Mouse (Mus musculus): Measurements from ENCODE around the gene Plxna2. TPM values are rescaled to one million over a fixed set of nuclear protein-coding genes. Genes with fewer than 3 reads are reported as not detected.

Gene Plxna2
- total and polyA plus RNA-seq, 3 experiments: under 0.01 to 0.03 TPM; not detected in 1

DNA sequence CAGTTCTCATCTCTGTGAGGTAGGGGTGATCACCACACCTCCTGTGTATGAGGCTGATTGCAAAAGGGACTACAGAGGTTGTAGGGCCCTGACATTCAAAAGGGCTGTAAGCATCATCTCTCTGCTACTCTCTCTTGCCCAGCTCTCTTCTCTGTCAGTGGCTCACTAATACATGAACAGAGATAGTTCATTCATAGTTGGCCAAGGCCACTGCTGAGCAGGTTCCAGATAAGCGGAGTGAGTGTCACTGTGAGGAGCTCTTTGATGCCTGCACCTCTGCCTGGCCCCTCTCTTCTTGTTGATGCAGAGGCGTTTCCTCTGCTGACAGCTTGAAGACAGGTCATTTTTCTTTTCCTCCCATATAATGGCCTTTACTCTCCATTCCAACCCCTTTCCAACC, 62.1 kb downstream of the Plxna2 start:
- TF ChIP-seq USF2 (IDR thresholded peaks at IDR 0.05; ENCODE audit: borderline replicate concordance in 1 of 2, insufficient read depth in 1 of 2, low read depth in 1 of 2, low read length in 2 of 2): no peak
- no peak for TF ChIP-seq KAT2A (conservative IDR thresholded peaks at IDR 0.05; ENCODE audit: low read depth, low read length)
- TF ChIP-seq NRF1 (IDR thresholded peaks at IDR 0.05; ENCODE audit: insufficient read depth, low read depth, low read length, poor library complexity, severe bottlenecking): no peak
- TF ChIP-seq BHLHE40 (IDR thresholded peaks at IDR 0.05; ENCODE audit: borderline replicate concordance, low read depth, low read length): no peak
- TF ChIP-seq ZNF384 (IDR thresholded peaks at IDR 0.05; ENCODE audit: low read depth, low read length): no peak
- no peak for DNase-seq (ENCODE audit: low read depth, low spot score)
- no peak overlapping the region for H3K27ac ChIP-seq (ENCODE audit: control insufficient read depth, low read depth, low read length)
- H3K4me3 ChIP-seq (ENCODE audit: control insufficient read depth in 1 of 2, insufficient read depth in 1 of 2, low read depth in 2 of 2, low read length in 2 of 2): no peak overlapping the region
- peaks cover 9 to 10% of the 10 kb centered on the region in 2 experiments for H3K4me1 ChIP-seq (ENCODE audit: control insufficient read depth in 1 of 2, insufficient read depth in 2 of 2, low read length in 2 of 2)
- H3K79me2 ChIP-seq (ENCODE audit: control insufficient read depth, insufficient read depth, low read length, poor library complexity): no peaks in the 10 kb centered on the region
- H3K27me3 ChIP-seq (ENCODE audit: control insufficient read depth in 1 of 2, insufficient read depth in 2 of 2, low read length in 2 of 2): no peaks in the 10 kb centered on the region
- H3K9ac ChIP-seq (ENCODE audit: control insufficient read depth, low read depth, low read length, poor library complexity, severe bottlenecking): no peak overlapping the region
- H3K36me3 ChIP-seq (ENCODE audit: control insufficient read depth in 1 of 2, insufficient read depth in 2 of 2, low read length in 2 of 2): peaks cover 0 to 9% of the 10 kb centered on the region in 2 experiments; a peak in 2 of 4 replicates
- H3K9me3 ChIP-seq (replicated peaks; ENCODE audit: insufficient read depth, low read length): no peaks in the 10 kb centered on the region

DNA sequence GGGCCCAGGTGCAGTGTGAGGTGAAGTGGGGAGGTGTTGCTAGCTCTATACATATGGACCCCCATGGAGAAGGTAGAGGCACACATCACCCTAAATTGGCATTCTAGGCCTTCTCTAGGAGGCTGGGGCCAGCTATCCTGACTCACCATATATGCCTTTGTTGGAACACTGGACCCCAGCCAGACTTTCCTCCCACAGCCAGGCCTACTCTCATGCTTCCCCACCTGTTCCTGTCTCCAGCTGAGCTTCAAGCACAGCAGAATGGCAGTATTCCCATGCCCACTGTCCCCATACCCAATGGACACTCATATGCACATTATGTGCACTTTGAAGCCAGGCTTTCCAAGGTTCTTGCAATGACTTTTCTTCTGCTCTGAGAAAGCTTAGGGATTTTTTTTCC, 64.0 kb downstream of the Plxna2 start:
- H3K4me1 ChIP-seq (ENCODE audit: control insufficient read depth in 1 of 2, insufficient read depth in 2 of 2, low read length in 2 of 2): no peaks in the 10 kb centered on the region
- H3K4me3 ChIP-seq (ENCODE audit: control insufficient read depth in 1 of 2, insufficient read depth in 1 of 2, low read depth in 2 of 2, low read length in 2 of 2): no peak overlapping the region
- H3K27ac ChIP-seq (ENCODE audit: control insufficient read depth, low read depth, low read length): no peak overlapping the region
- no peaks in the 10 kb centered on the region for H3K36me3 ChIP-seq (ENCODE audit: control insufficient read depth in 1 of 2, insufficient read depth in 2 of 2, low read length in 2 of 2)
- H3K79me2 ChIP-seq (ENCODE audit: control insufficient read depth, insufficient read depth, low read length, poor library complexity): no peaks in the 10 kb centered on the region
- no peaks in the 10 kb centered on the region for H3K27me3 ChIP-seq (ENCODE audit: control insufficient read depth in 1 of 2, insufficient read depth in 2 of 2, low read length in 2 of 2)
- H3K9me3 ChIP-seq (replicated peaks; ENCODE audit: insufficient read depth, low read length): no peaks in the 10 kb centered on the region
- no peak for DNase-seq (ENCODE audit: low read depth, low spot score)
- no peak for TF ChIP-seq CHD2 (IDR thresholded peaks at IDR 0.05; ENCODE audit: low read length)
- no peak for TF ChIP-seq KAT2A (conservative IDR thresholded peaks at IDR 0.05; ENCODE audit: low read depth, low read length)
- TF ChIP-seq GABPA (IDR thresholded peaks at IDR 0.05; ENCODE audit: low read depth, low read length): no peak
- TF ChIP-seq MYC (IDR thresholded peaks at IDR 0.05; ENCODE audit: low read depth, low read length): no peak
- TF ChIP-seq NRF1 (IDR thresholded peaks at IDR 0.05; ENCODE audit: insufficient read depth, low read depth, low read length, poor library complexity, severe bottlenecking): no peak
- no peak for TF ChIP-seq CTCF (IDR thresholded peaks at IDR 0.05 in 2 of 3, conservative IDR thresholded peaks at IDR 0.05 in 1 of 3; ENCODE audit: control insufficient read depth in 1 of 3, insufficient read depth in 1 of 3, low read depth in 2 of 3, low read length in 3 of 3, poor library complexity in 1 of 3, severe bottlenecking in 1 of 3)
- TF ChIP-seq ZMIZ1 (IDR thresholded peaks at IDR 0.05; ENCODE audit: low read depth, low read length): no peak
- TF ChIP-seq MAX (IDR thresholded peaks at IDR 0.05; ENCODE audit: low read length): no peak
- TF ChIP-seq SIN3A (IDR thresholded peaks at IDR 0.05; ENCODE audit: low read length): no peak
- TF ChIP-seq RCOR1 (IDR thresholded peaks at IDR 0.05; ENCODE audit: low read depth, low read length): no peak
- TF ChIP-seq MXI1 (IDR thresholded peaks at IDR 0.05; ENCODE audit: low read depth, low read length): no peak
- no peak overlapping the region for H3K9ac ChIP-seq (ENCODE audit: control insufficient read depth, low read depth, low read length, poor library complexity, severe bottlenecking)

- TF ChIP-seq RAD21 (IDR thresholded peaks at IDR 0.05; ENCODE audit: low read depth, low read length) (no peak), POLR2A (IDR thresholded peaks at IDR 0.05; ENCODE audit: control insufficient read depth in 1 of 2, insufficient read depth in 1 of 2, low read depth in 1 of 2, low read length in 2 of 2, poor library complexity in 1 of 2) (no peak), EP300 (IDR thresholded peaks at IDR 0.05; ENCODE audit: low read depth in 1 of 2, low read length in 2 of 2) (no peak)
These were observed 65.1 kb downstream of the Plxna2 start for GRCm38 (mm10) chr1:194683132-194683531.

More at GRCm38 (mm10) chr1:194683132-194683531, 65.1 kb downstream of the Plxna2 start:
- no peak for DNase-seq (ENCODE audit: low read depth, low spot score)
- no peak overlapping the region for H3K4me3 ChIP-seq (ENCODE audit: control insufficient read depth in 1 of 2, insufficient read depth in 1 of 2, low read depth in 2 of 2, low read length in 2 of 2)
- H3K79me2 ChIP-seq (ENCODE audit: control insufficient read depth, insufficient read depth, low read length, poor library complexity): no peaks in the 10 kb centered on the region
- H3K9ac ChIP-seq (ENCODE audit: control insufficient read depth, low read depth, low read length, poor library complexity, severe bottlenecking): no peak overlapping the region
- H3K4me1 ChIP-seq (ENCODE audit: control insufficient read depth in 1 of 2, insufficient read depth in 2 of 2, low read length in 2 of 2): no peaks in the 10 kb centered on the region
- H3K36me3 ChIP-seq (ENCODE audit: control insufficient read depth in 1 of 2, insufficient read depth in 2 of 2, low read length in 2 of 2): no peaks in the 10 kb centered on the region
- no peaks in the 10 kb centered on the region for H3K9me3 ChIP-seq (replicated peaks; ENCODE audit: insufficient read depth, low read length)
- no peaks in the 10 kb centered on the region for H3K27me3 ChIP-seq (ENCODE audit: control insufficient read depth in 1 of 2, insufficient read depth in 2 of 2, low read length in 2 of 2)
- H3K27ac ChIP-seq (ENCODE audit: control insufficient read depth, low read depth, low read length): no peak overlapping the region

Data from MEL (cell line).